Mouse (Mus musculus): ENCODE results near the gene Aire.
"Not testable (repeated sequence)": the region's sequence is repeated elsewhere in the genome, so short reads cannot be mapped to it uniquely, and the experiment has no call there.

The Aire gene

DNA sequence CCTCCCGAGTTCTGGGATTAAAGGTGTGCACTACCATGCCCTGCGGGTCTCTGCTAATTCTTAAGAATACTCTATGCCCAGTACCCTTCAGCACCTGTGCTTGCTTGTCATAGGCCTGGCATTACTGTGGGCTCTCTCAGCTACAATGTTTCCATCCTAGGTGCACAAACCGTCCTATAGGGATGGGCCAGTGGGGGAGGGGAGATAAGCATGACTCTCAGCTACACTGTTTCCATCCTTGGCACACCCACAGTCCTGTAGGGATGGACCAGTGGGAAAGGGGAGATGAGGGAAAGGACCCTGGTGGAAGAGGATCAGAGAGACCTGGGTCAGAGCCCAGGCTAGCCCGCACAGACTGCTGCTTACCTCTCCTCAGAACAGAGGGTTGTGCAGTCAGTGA is 6.3 kb downstream of the Aire start:
- H3K36me3 ChIP-seq (ENCODE audit: control insufficient read depth, insufficient read depth, low read length, poor library complexity, severe bottlenecking): no peaks in the 10 kb centered on the region
- no peaks in the 10 kb centered on the region for H3K27me3 ChIP-seq (ENCODE audit: control insufficient read depth, insufficient read depth, low read length, poor library complexity, severe bottlenecking)
- DNase-seq (ENCODE audit: low read depth, low spot score): no peak

DNA sequence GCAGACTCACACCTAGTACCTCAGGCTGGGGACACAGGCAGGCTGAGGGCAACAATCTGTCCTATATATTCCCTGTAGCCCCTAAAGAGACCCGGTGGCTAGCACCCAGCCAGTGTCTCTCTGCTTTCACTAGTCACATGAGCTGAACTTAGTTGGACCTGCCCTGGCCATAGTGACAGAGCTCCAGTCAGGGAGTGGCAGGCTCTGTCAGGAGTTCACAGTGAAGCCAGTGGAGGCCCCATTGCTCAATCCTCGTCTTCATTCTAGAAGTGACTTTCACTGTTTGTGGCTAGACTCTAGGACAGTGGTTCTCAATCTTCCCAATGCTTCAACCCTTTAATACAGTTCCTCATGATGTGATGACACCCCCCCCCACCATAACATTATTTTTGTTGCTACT is 11.4 kb downstream of the Aire start:
- DNase-seq (ENCODE audit: low read depth, low spot score): no peak
- H3K27me3 ChIP-seq (ENCODE audit: control insufficient read depth, insufficient read depth, low read length, poor library complexity, severe bottlenecking): no peaks in the 10 kb centered on the region

DNA sequence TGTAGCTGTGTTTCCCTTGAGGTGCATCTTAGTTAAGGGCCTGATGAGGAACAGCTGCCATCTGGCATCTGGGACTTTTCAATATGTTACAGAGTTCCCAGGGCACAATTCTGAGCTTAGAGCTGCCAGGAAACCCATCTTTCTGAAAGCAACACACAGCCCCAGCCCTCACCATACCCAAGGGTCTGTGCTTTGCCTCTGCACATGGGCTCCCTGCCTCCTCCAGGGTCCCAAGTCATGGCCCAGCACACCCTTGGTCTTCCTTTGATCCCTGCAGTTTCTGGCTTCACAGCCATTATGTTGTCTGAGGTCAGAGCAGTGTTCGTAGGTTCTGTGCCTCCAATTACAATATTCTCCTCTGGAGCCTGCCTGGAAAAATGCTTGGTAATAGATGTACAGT is 14.3 kb downstream of the Aire start:
- no peak for DNase-seq (ENCODE audit: low read depth, low spot score)
- H3K27me3 ChIP-seq (ENCODE audit: control insufficient read depth, insufficient read depth, low read length, poor library complexity, severe bottlenecking): no peaks in the 10 kb centered on the region
- no peaks in the 10 kb centered on the region for H3K36me3 ChIP-seq (ENCODE audit: control insufficient read depth, insufficient read depth, low read length, poor library complexity, severe bottlenecking)

More for the DNA sequence above, 11.4 kb downstream of the Aire start:
- H3K36me3 ChIP-seq (ENCODE audit: control insufficient read depth, insufficient read depth, low read length, poor library complexity, severe bottlenecking): no peaks in the 10 kb centered on the region

DNA sequence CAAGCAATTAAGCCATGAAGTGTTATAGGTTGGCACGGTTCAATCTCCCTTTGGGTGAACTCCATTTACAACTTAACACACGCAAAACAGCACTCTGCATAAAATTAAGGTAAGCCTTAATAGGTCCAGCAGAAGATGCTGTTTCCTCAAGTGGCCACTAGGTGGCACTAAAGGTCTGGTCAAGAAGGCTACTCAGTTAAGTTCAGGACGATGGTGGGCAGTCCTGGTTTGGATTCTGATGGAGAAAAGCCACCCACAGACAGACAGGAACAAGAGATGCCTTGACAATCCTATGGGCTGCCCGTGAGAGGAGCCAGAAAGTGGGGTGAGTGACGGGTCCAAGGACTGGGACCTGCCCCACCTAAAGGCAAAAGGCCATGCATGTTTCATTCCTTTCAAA is 15.3 kb downstream of the Aire start:
- peak; percentile 90 for DNase-seq (ENCODE audit: low read depth, low spot score)
- no peaks in the 10 kb centered on the region for H3K36me3 ChIP-seq (ENCODE audit: control insufficient read depth, insufficient read depth, low read length, poor library complexity, severe bottlenecking)
- H3K27me3 ChIP-seq (ENCODE audit: control insufficient read depth, insufficient read depth, low read length, poor library complexity, severe bottlenecking): no peaks in the 10 kb centered on the region

DNA sequence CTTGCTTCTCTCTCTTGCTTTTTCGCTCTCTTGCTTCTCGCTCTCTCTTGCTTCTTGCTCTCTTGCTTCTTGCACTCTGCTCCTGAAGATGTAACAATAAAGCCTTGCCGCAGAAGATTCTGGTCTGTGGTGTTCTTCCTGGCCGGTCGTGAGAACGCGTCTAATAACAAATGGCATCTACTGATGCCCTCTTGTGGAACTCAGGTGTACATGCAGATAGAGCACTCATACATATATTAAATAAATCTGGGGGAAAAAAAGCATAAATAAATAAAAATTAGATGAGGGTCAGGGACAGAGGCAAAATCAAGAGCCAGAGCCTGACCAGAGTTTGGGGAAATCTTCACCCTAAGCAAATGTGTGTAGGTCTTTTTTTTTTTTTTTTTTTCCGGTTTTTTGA is 18.0 kb downstream of the Aire start:
- DNase-seq (ENCODE audit: low read depth, low spot score): peak; percentile 54
- not testable (repeated sequence) for H3K27me3 ChIP-seq (ENCODE audit: control insufficient read depth, insufficient read depth, low read length, poor library complexity, severe bottlenecking); H3K36me3 ChIP-seq (ENCODE audit: control insufficient read depth, insufficient read depth, low read length, poor library complexity, severe bottlenecking)

DNA sequence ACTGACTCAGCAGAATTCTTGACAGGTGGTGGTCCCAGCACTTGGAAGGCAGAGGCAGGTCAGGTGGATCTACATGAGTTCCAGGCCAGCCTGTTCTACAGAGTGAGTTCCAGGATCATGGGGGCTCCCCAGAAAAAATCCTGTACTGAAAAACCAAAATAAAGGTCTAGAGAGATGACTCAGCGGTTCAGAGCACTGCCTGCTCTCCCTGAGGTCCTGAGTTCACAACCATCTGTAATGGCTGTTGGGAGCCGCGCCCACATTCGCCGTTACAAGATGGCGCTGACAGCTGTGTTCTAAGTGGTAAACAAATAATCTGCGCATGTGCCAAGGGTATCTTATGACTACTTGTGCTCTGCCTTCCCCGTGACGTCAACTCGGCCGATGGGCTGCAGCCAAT is 23.4 kb downstream of the Aire start:
- not testable (repeated sequence) for DNase-seq (ENCODE audit: low read depth, low spot score); H3K27me3 ChIP-seq (ENCODE audit: control insufficient read depth, insufficient read depth, low read length, poor library complexity, severe bottlenecking); H3K36me3 ChIP-seq (ENCODE audit: control insufficient read depth, insufficient read depth, low read length, poor library complexity, severe bottlenecking)

DNA sequence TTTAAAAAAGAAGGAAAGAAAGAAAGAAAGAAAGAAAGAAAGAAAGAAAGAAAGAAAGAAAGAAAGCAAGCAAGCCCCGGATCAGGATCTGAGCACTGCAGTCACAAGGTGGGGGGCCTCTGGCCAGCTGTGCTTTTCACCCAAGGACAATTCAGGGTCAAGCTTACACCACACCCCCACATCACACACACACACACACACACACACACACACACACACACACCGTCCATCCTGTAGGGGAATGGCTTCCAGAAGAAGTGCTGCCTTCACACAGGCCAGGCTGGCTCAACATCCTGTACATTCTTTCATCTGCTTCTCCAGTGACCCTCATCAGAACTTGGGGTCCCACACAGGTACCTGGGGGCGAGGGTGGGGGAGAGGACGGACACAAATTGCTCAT is 24.1 kb downstream of the Aire start:
- DNase-seq (ENCODE audit: low read depth, low spot score): no peak
- H3K36me3 ChIP-seq (ENCODE audit: control insufficient read depth, insufficient read depth, low read length, poor library complexity, severe bottlenecking): no peaks in the 10 kb centered on the region
- no peaks in the 10 kb centered on the region for H3K27me3 ChIP-seq (ENCODE audit: control insufficient read depth, insufficient read depth, low read length, poor library complexity, severe bottlenecking)

DNA sequence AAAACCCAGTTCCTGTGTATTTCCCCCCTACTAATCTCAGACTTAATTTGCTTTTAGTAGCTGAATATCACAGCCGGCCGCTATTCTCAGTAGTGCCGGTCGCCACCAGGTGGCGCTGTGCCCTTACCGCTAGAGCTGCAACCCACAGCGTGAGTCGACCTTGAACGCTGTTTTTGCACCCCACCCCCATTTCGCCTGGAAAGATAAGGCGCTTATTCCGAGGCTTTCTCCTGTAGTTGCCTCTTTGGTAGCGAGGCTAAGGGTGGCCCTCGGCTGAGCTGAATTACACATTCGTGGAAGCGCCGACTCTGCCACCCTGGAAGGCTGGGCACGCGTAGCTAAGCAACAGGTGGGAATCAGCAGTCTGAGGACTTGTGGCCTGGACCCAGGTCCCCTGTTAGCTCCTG is 24.6 kb downstream of the Aire start:
- Histone ChIP-seq H3K36me3 (ENCODE audit: control insufficient read depth, insufficient read depth, low read length, poor library complexity, severe bottlenecking) (no peaks in the 10 kb centered on the region), H3K27me3 (ENCODE audit: control insufficient read depth, insufficient read depth, low read length, poor library complexity, severe bottlenecking) (no peaks in the 10 kb centered on the region)
- DNase-seq (ENCODE audit: low read depth, low spot score): peak; percentile 90

DNA sequence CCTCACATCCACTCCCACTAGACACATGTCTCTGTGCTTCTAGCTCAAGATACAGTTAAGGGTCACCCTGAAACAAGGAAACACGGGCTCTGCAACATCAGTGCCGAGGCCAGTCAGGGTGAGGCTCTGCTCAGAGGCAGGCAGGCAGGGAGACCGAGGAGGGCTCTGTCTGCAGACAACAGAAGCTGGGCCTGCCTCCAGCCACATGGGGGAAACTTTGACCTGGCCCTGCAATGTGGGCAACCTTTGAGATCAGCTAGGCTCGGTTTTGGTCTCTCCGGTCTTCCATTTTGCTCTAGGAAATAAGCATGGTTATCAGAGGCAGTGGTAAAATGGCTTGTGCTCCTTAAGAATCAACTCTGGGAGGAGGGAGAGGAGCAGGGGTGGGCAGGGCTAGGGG is 27.0 kb downstream of the Aire start:
- no peaks in the 10 kb centered on the region for H3K27me3 ChIP-seq (ENCODE audit: control insufficient read depth, insufficient read depth, low read length, poor library complexity, severe bottlenecking)
- no peaks in the 10 kb centered on the region for H3K36me3 ChIP-seq (ENCODE audit: control insufficient read depth, insufficient read depth, low read length, poor library complexity, severe bottlenecking)
- no peak for DNase-seq (ENCODE audit: low read depth, low spot score)

DNA sequence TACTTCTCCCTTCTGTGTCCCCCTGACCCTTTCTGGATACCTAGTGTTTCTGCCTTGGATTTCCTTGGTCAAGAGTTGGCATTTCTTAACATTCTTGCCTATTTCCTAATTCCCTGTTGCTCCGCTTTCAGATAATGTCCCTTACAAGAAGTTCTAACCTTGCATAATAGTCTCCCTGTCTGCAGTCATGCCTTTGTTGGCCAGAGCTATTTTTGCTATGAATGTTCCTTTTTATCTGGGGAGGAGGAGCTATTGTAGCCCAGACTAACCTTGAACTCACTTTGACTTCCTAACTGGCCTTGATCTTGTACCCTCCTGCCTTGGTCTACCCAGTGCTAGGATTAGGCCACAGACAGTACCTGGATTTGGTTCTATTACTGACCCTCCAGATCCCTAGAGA is 27.9 kb downstream of the Aire start:
- Histone ChIP-seq H3K27me3 (ENCODE audit: control insufficient read depth, insufficient read depth, low read length, poor library complexity, severe bottlenecking) (no peaks in the 10 kb centered on the region), H3K36me3 (ENCODE audit: control insufficient read depth, insufficient read depth, low read length, poor library complexity, severe bottlenecking) (no peaks in the 10 kb centered on the region)
- no peak for DNase-seq (ENCODE audit: low read depth, low spot score)

DNA sequence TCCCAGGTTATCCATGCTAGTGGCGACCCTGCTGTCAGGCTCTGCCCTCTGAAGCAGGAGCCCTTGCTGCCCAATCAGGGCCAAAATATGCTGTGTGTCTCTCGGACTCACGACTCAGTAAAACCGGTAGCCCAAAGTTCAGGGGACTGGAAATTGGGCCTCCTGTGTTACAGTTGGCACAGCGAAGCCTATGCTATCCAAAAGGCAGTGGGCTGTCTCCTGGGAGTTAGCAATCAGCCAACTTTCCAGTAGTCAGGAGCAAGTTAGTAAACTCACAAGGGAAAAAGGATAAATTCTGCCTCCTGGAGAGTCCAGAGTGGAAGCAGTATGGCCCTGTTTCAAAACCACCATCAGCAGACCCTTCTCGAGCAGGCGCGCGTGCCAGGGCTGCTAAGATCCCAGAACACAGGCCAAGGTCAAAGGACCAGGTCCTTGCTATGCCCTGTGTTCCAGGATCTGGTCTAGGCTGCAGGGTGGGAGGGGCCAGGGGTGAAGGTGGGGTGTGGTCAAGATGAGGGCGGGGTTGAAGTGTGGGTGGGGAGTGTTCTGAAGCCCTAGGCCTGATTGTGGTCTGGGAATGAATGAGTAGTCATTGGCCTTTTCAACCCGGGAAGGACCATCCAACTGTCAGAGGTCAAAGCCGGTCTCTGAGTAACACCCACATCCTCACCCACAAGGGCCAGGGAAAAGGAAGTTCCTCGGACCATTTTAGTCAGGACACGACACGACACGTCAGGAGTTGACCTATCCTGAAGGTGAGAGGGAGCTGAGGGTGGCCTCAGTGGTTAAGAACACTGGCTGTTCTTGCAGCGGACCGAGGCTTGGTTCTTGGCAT is 30.5 kb downstream of the Aire start:
- no peaks in the 10 kb centered on the region for H3K36me3 ChIP-seq (ENCODE audit: control insufficient read depth, insufficient read depth, low read length, poor library complexity, severe bottlenecking)
- no peak for DNase-seq (ENCODE audit: low read depth, low spot score)
- no peaks in the 10 kb centered on the region for H3K27me3 ChIP-seq (ENCODE audit: control insufficient read depth, insufficient read depth, low read length, poor library complexity, severe bottlenecking)

DNA sequence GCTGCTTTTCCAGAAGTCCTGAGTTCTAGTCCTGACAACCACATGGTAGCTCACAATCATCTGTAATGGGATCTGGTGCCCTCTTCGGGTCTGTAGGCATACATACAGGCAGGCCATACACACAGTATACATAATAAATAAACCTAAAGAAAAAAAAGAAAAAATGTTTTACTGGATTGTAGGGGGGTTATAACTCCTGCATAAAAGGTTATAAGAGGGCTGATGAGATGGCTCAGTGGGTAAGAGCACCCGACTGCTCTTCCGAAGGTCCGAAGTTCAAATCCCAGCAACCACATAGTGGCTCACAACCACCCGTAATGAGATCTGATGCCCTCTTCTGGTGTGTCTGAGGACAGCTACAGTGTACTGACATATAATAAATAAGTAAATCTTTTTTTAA is 32.3 kb downstream of the Aire start:
- DNase-seq (ENCODE audit: low read depth, low spot score); H3K36me3 ChIP-seq (ENCODE audit: control insufficient read depth, insufficient read depth, low read length, poor library complexity, severe bottlenecking): not testable (repeated sequence)

DNA sequence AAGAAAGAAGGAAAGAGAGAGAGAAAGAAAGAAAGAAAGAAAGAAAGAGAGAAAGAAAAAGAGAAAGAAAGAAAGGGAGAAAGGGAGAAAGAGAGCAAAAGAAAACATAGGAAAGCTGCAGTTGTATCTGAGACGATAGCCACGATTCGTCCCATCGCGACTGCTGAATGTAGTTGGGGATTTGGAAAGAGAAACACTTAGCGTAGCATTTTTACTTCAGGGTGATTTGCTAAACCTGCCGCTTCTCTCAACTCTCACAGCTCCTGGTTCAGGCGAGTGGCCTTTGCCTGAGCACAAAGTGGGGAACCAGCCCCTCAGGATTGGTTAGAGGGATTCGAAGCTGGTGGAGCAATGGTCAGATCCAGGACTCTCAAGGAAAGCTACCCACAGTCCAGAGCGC is 33.1 kb downstream of the Aire start:
- Histone ChIP-seq H3K27me3 (ENCODE audit: control insufficient read depth, insufficient read depth, low read length, poor library complexity, severe bottlenecking) (no peaks in the 10 kb centered on the region), H3K36me3 (ENCODE audit: control insufficient read depth, insufficient read depth, low read length, poor library complexity, severe bottlenecking) (no peaks in the 10 kb centered on the region)
- DNase-seq (ENCODE audit: low read depth, low spot score): no peak

More for the DNA sequence above, 32.3 kb downstream of the Aire start:
- H3K27me3 ChIP-seq (ENCODE audit: control insufficient read depth, insufficient read depth, low read length, poor library complexity, severe bottlenecking): not testable (repeated sequence)

DNA sequence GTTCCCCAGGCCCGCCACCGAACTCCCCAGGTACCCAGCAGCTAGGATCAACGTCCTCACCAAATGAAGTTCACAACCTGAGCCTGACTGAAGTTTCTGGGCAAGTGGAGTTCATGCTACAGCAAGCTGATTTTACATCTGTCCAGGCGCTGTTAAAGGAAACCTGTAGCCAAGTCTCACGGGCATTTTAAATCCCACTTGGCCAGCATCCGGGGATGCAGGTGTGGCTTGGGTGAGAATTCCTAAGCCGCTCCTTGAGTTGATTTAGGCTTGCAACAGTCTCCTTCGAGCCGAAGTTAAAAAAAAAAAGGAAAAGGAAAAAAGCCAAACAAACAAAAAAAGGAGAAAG is 33.5 kb downstream of the Aire start, which contains the start of gene Pfkl:
Gene Pfkl, minus strand, starts transcription at position 139 of the 349 bp plus-strand sequence.
- H3K36me3 ChIP-seq (ENCODE audit: control insufficient read depth, insufficient read depth, low read length, poor library complexity, severe bottlenecking): no peaks in the 10 kb centered on the region
- no peak for DNase-seq (ENCODE audit: low read depth, low spot score)
- H3K27me3 ChIP-seq (ENCODE audit: control insufficient read depth, insufficient read depth, low read length, poor library complexity, severe bottlenecking): no peaks in the 10 kb centered on the region

DNA sequence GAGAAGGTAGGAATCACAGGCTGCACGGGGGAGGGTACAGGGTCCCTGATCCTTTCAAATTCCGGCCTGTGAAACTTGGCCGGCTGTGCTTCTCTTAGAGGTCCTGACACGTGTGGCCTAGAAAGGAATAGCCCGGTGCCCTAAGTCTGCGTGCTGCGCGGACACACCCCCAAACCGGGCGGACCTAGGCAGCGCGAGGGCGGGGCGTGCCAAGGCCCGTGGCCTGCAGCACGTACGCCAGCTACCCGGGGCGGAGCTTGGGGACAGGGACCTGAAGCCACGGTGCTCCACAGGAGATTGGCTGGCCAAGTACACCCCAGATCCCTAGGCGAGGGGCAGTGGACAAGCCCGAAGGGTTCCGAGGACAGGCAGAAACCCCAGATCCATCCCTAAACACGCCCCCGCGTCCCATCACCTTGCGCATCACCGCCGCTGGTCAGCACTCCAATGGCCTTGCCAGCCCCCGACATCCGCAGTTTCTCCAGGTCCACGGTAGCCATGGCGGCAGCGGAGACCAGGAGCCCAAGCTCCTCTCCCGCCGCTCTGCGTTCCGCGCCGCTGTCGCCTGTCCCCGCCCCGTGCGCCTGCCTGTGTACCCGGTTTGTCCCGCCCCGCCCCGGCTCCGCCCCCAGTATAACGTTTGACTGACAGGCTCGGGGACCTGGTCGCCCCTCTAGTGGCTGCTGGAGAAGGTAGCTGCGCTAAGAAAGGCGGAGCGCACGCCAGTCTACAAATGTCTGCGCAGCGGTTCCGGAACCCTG is 34.0 kb downstream of the Aire start:
- no peaks in the 10 kb centered on the region for H3K27me3 ChIP-seq (ENCODE audit: control insufficient read depth, insufficient read depth, low read length, poor library complexity, severe bottlenecking)
- no peaks in the 10 kb centered on the region; the same call in 1 of the 2 replicates for H3K36me3 ChIP-seq (ENCODE audit: control insufficient read depth, insufficient read depth, low read length, poor library complexity, severe bottlenecking)
- peak; percentile 97 for DNase-seq (ENCODE audit: low read depth, low spot score)
